Mouse (Mus musculus) adrenal gland, postnatal 0 days (tissue): Measurements from ENCODE around the gene Zfp131. TPM values are rescaled to one million over a fixed set of nuclear protein-coding genes. Genes with fewer than 3 reads are reported as not detected.

ENCODE experiments used
- polyA plus RNA-seq: library from polyadenylated mRNA; unstranded; fragments of >200 nt; fragmentation: Nextera tagmentation; extraction: Ambion mirVana; gene quantifications from 2 replicates; pipeline ENCODE4 v1.2.1, GENCODE M21; 2015

Zfp131 gene
- 28.3 and 34.7 TPM in 2 replicates for polyA plus RNA-seq

GRCm38 (mm10) chr13:119790761-119791579, at the start of gene Zfp131:
Zfp131 (minus strand) TSS chr13:119790889.

GRCm38 (mm10) chr13:119835320-119836056, 44.8 kb upstream of the Zfp131 start, which contains the start of gene D13Ertd608e:
D13Ertd608e (plus strand) TSS chr13:119836006.

GRCm38 (mm10) chr13:119830116-119830515, 39.4 kb upstream of the Zfp131 start, which contains the start of gene AF067063:
AF067063 (minus strand) TSS chr13:119830216.

GRCm38 (mm10) chr13:119755681-119756471, 34.8 kb downstream of the Zfp131 start, which contains the start of gene Nim1k:
Nim1k (minus strand) TSS chr13:119755882.

Other genes with a start within 250 kb of the Zfp131 start
- gene Ccl28, start 167.1 kb downstream of the Zfp131 start, polyA plus RNA-seq, result 0.03 and 0.10 TPM in 2 replicates
- 94.8 and 129 TPM in 2 replicates for gene Hmgcs1, start 100.5 kb downstream of the Zfp131 start, polyA plus RNA-seq
- 3.0 and 4.6 TPM in 2 replicates for gene Nim1k, start 35.0 kb downstream of the Zfp131 start, polyA plus RNA-seq
- gene AF067063, start 39.3 kb upstream of the Zfp131 start, polyA plus RNA-seq, result not detected in 2 replicates
- gene D13Ertd608e, start 45.1 kb upstream of the Zfp131 start, polyA plus RNA-seq, result not detected in 2 replicates
- not detected in 2 replicates for gene Tcstv1, start 103.9 kb upstream of the Zfp131 start, polyA plus RNA-seq
- gene Gm21761, start 138.4 kb upstream of the Zfp131 start, polyA plus RNA-seq, result not detected in 2 replicates
- not detected in 2 replicates for gene B020031M17Rik, start 159.9 kb upstream of the Zfp131 start, polyA plus RNA-seq
- not detected in 2 replicates for gene Gm36079, start 236.1 kb upstream of the Zfp131 start, polyA plus RNA-seq